Mouse (Mus musculus): ENCODE data around the gene Gli2. TPM values are rescaled to one million over a fixed set of nuclear protein-coding genes. Genes with fewer than 3 reads are reported as not detected.

The Gli2 gene
- polyA plus RNA-seq, 1 experiment from 2014 or later: 15.1 TPM

GRCm38 (mm10) chr1:118810336-118810735, 243.1 kb downstream of the Gli2 start:
- Histone ChIP-seq H3K27me3 (ENCODE audit: insufficient read depth, low read length) (no peaks in the 10 kb centered on the region), H3K4me1 (ENCODE audit: insufficient read depth) (no peaks in the 10 kb centered on the region), H3K4me3 (ENCODE audit: low read depth, low read length) (no peak overlapping the region), H3K4me2 (no peak overlapping the region), H3K9ac (no peak overlapping the region), H3K9me3 (ENCODE audit: low read depth, low read length) (no peaks in the 10 kb centered on the region), H3K36me3 (ENCODE audit: insufficient read depth) (no peaks in the 10 kb centered on the region), H3K27ac (ENCODE audit: low read depth) (no peak overlapping the region)
- WGBS: 62% methylated on average over 4 of the region's 4 CpGs
- TF ChIP-seq CTCF (IDR thresholded peaks at IDR 0.05; ENCODE audit: low read depth): no peak
- no peak for ATAC-seq (ENCODE audit: insufficient read depth)
- no peak for DNase-seq

GRCm38 (mm10) chr1:118806727-118807126, 246.7 kb downstream of the Gli2 start:
- Histone ChIP-seq H3K27ac (ENCODE audit: low read depth) (no peak overlapping the region), H3K27me3 (ENCODE audit: insufficient read depth, low read length) (no peaks in the 10 kb centered on the region; the same call in 1 of the 2 replicates), H3K9me3 (ENCODE audit: low read depth, low read length) (no peaks in the 10 kb centered on the region), H3K4me3 (ENCODE audit: low read depth, low read length) (no peak overlapping the region), H3K4me2 (no peak overlapping the region), H3K36me3 (ENCODE audit: insufficient read depth) (no peaks in the 10 kb centered on the region), H3K9ac (no peak overlapping the region), H3K4me1 (ENCODE audit: insufficient read depth) (no peaks in the 10 kb centered on the region)
- WGBS: 87% methylated on average over 3 of the region's 3 CpGs
- TF ChIP-seq CTCF (IDR thresholded peaks at IDR 0.05; ENCODE audit: low read depth): no peak
- DNase-seq (no peak), ATAC-seq (ENCODE audit: insufficient read depth) (no peak)

GRCm38 (mm10) chr1:118802166-118802565, 251.3 kb downstream of the Gli2 start:
- Histone ChIP-seq H3K4me1 (ENCODE audit: insufficient read depth) (no peaks in the 10 kb centered on the region), H3K9me3 (ENCODE audit: low read depth, low read length) (0 out of 2 replicates have a peak, but pooled peaks cover 4% of the 10 kb centered on the region), H3K9ac (no peak overlapping the region), H3K27ac (ENCODE audit: low read depth) (no peak overlapping the region), H3K4me3 (ENCODE audit: low read depth, low read length) (no peak overlapping the region), H3K27me3 (ENCODE audit: insufficient read depth, low read length) (no peaks in the 10 kb centered on the region; the same call in 1 of the 2 replicates), H3K36me3 (ENCODE audit: insufficient read depth) (no peaks in the 10 kb centered on the region), H3K4me2 (no peak overlapping the region)
- ATAC-seq (ENCODE audit: insufficient read depth) (no peak), DNase-seq (no peak)
- WGBS: 75% methylated on average over 5 of the region's 5 CpGs
- TF ChIP-seq CTCF (IDR thresholded peaks at IDR 0.05; ENCODE audit: low read depth): no peak

- DNase-seq (no peak), ATAC-seq (ENCODE audit: insufficient read depth) (no peak)
- no peak overlapping the region for H3K27ac ChIP-seq (ENCODE audit: low read depth)
Measured at GRCm38 (mm10) chr1:118799322-118800116, 253.9 kb downstream of the Gli2 start.

GRCm38 (mm10) chr1:118795415-118796167, 257.8 kb downstream of the Gli2 start:
- H3K36me3 ChIP-seq (ENCODE audit: insufficient read depth): no peaks in the 10 kb centered on the region
- no peak overlapping the region for H3K4me3 ChIP-seq (ENCODE audit: low read depth, low read length)
- no peak overlapping the region for H3K9ac ChIP-seq
- TF ChIP-seq CTCF (IDR thresholded peaks at IDR 0.05; ENCODE audit: low read depth): no peak
- H3K4me2 ChIP-seq: no peak overlapping the region
- H3K4me1 ChIP-seq (ENCODE audit: insufficient read depth): no peaks in the 10 kb centered on the region
- ATAC-seq (ENCODE audit: insufficient read depth) (no peak), DNase-seq (no peak)
- WGBS: 52% methylated on average over 18 of the region's 18 CpGs
- 0 out of 2 replicates have a peak, but pooled peaks cover 5% of the 10 kb centered on the region for H3K9me3 ChIP-seq (ENCODE audit: low read depth, low read length)
- H3K27ac ChIP-seq (ENCODE audit: low read depth): no peak overlapping the region
- no peaks in the 10 kb centered on the region for H3K27me3 ChIP-seq (ENCODE audit: insufficient read depth, low read length)

More at GRCm38 (mm10) chr1:118799322-118800116, 253.9 kb downstream of the Gli2 start:
- H3K9me3 ChIP-seq (ENCODE audit: low read depth, low read length): 0 out of 2 replicates have a peak, but pooled peaks cover 5% of the 10 kb centered on the region
- no peaks in the 10 kb centered on the region for H3K27me3 ChIP-seq (ENCODE audit: insufficient read depth, low read length)
- H3K9ac ChIP-seq: no peak overlapping the region
- TF ChIP-seq CTCF (IDR thresholded peaks at IDR 0.05; ENCODE audit: low read depth): no peak
- H3K36me3 ChIP-seq (ENCODE audit: insufficient read depth): no peaks in the 10 kb centered on the region
- H3K4me2 ChIP-seq: no peak overlapping the region
- H3K4me3 ChIP-seq (ENCODE audit: low read depth, low read length): no peak overlapping the region
- H3K4me1 ChIP-seq (ENCODE audit: insufficient read depth): no peaks in the 10 kb centered on the region
- WGBS: 65% methylated on average over 7 of the region's 7 CpGs

- no peaks in the 10 kb centered on the region for H3K36me3 ChIP-seq (ENCODE audit: insufficient read depth)
- no peaks in the 10 kb centered on the region for H3K4me1 ChIP-seq (ENCODE audit: insufficient read depth)
- H3K27me3 ChIP-seq (ENCODE audit: insufficient read depth, low read length): no peaks in the 10 kb centered on the region
- no peak for ATAC-seq (ENCODE audit: insufficient read depth)
- no peak for DNase-seq
- TF ChIP-seq CTCF (IDR thresholded peaks at IDR 0.05; ENCODE audit: low read depth): no peak
- no peak overlapping the region for H3K4me3 ChIP-seq (ENCODE audit: low read depth, low read length)
- H3K27ac ChIP-seq (ENCODE audit: low read depth): no peak overlapping the region
- H3K9me3 ChIP-seq (ENCODE audit: low read depth, low read length): no peaks in the 10 kb centered on the region
- H3K4me2 ChIP-seq: no peak overlapping the region
- 82% methylated on average over 2 of the region's 2 CpGs for WGBS
- H3K9ac ChIP-seq: no peak overlapping the region
Measured at GRCm38 (mm10) chr1:118789871-118790270, 263.5 kb downstream of the Gli2 start.

- Histone ChIP-seq H3K27ac (ENCODE audit: low read depth) (no peak overlapping the region), H3K9me3 (ENCODE audit: low read depth, low read length) (no peaks in the 10 kb centered on the region), H3K4me1 (ENCODE audit: insufficient read depth) (no peaks in the 10 kb centered on the region), H3K4me2 (no peak overlapping the region), H3K36me3 (ENCODE audit: insufficient read depth) (no peaks in the 10 kb centered on the region), H3K27me3 (ENCODE audit: insufficient read depth, low read length) (no peaks in the 10 kb centered on the region), H3K4me3 (ENCODE audit: low read depth, low read length) (no peak overlapping the region), H3K9ac (no peak overlapping the region)
- ATAC-seq (ENCODE audit: insufficient read depth) (no peak), DNase-seq (no peak)
- TF ChIP-seq CTCF (IDR thresholded peaks at IDR 0.05; ENCODE audit: low read depth): no peak
- 86% methylated on average over 3 of the region's 3 CpGs for WGBS
Measured at GRCm38 (mm10) chr1:118789468-118789867, 264.0 kb downstream of the Gli2 start.
